Mouse (Mus musculus): ENCODE results near the gene Tcf12. TPM values are rescaled to one million over a fixed set of nuclear protein-coding genes. Genes with fewer than 3 reads are reported as not detected.

Tcf12 gene
- polyA plus RNA-seq, 1 experiment from 2014 or later, result 191 TPM

GRCm38 (mm10) chr9:71959259-71960025 is 152.2 kb downstream of the Tcf12 start:
- no peak overlapping the region for H3K9ac ChIP-seq (ENCODE audit: low read length)
- no peak overlapping the region for H3K27ac ChIP-seq (replicated peaks; ENCODE audit: low read depth, low read length)
- no peaks in the 10 kb centered on the region for H3K9me3 ChIP-seq (ENCODE audit: control insufficient read depth, low read length)
- H3K4me1 ChIP-seq (ENCODE audit: control insufficient read depth, insufficient read depth, low read length), result no peaks in the 10 kb centered on the region
- H3K36me3 ChIP-seq (ENCODE audit: control insufficient read depth, insufficient read depth, low read length), result no peaks in the 10 kb centered on the region; the same call in 1 of the 2 replicates
- 74% methylated on average over 11 of the region's 11 CpGs for WGBS
- no peak overlapping the region for H3K4me3 ChIP-seq (ENCODE audit: low read depth, low read length)
- ATAC-seq (ENCODE audit: insufficient number of reproducible peaks, low FRiP score, low TSS enrichment, low read depth) (no peak), DNase-seq (ENCODE audit: low spot score) (no peak)
- no peak overlapping the region for H3K4me2 ChIP-seq (ENCODE audit: low read depth, severe bottlenecking)
- H3K27me3 ChIP-seq (ENCODE audit: control insufficient read depth, insufficient read depth, low read length), result no peaks in the 10 kb centered on the region

- no peak for DNase-seq (ENCODE audit: low spot score)
These were observed 158.5 kb downstream of the Tcf12 start for GRCm38 (mm10) chr9:71953217-71953616.

GRCm38 (mm10) chr9:71952621-71953076 is 159.0 kb downstream of the Tcf12 start:
- no peaks in the 10 kb centered on the region; the same call in 1 of the 2 replicates for H3K36me3 ChIP-seq (ENCODE audit: control insufficient read depth, insufficient read depth, low read length)
- ATAC-seq (ENCODE audit: insufficient number of reproducible peaks, low FRiP score, low TSS enrichment, low read depth) (no peak), DNase-seq (ENCODE audit: low spot score) (no peak)
- H3K4me2 ChIP-seq (ENCODE audit: low read depth, severe bottlenecking), result no peak overlapping the region
- no peaks in the 10 kb centered on the region for H3K9me3 ChIP-seq (ENCODE audit: control insufficient read depth, low read length)
- no peaks in the 10 kb centered on the region for H3K27me3 ChIP-seq (ENCODE audit: control insufficient read depth, insufficient read depth, low read length)
- no peaks in the 10 kb centered on the region for H3K4me1 ChIP-seq (ENCODE audit: control insufficient read depth, insufficient read depth, low read length)
- WGBS, result 100% methylated on average over 1 of the region's 1 CpGs
- no peak overlapping the region for H3K4me3 ChIP-seq (ENCODE audit: low read depth, low read length)
- H3K27ac ChIP-seq (replicated peaks; ENCODE audit: low read depth, low read length), result no peak overlapping the region
- no peak overlapping the region for H3K9ac ChIP-seq (ENCODE audit: low read length)

More at GRCm38 (mm10) chr9:71953217-71953616, 158.5 kb downstream of the Tcf12 start:
- Histone ChIP-seq H3K4me3 (ENCODE audit: low read depth, low read length) (no peak overlapping the region), H3K9ac (ENCODE audit: low read length) (no peak overlapping the region), H3K27ac (replicated peaks; ENCODE audit: low read depth, low read length) (no peak overlapping the region), H3K4me2 (ENCODE audit: low read depth, severe bottlenecking) (no peak overlapping the region), H3K36me3 (ENCODE audit: control insufficient read depth, insufficient read depth, low read length) (no peaks in the 10 kb centered on the region; the same call in 1 of the 2 replicates), H3K9me3 (ENCODE audit: control insufficient read depth, low read length) (no peaks in the 10 kb centered on the region), H3K27me3 (ENCODE audit: control insufficient read depth, insufficient read depth, low read length) (no peaks in the 10 kb centered on the region), H3K4me1 (ENCODE audit: control insufficient read depth, insufficient read depth, low read length) (no peaks in the 10 kb centered on the region)
- 84% methylated on average over 2 of the region's 2 CpGs for WGBS
- no peak for ATAC-seq (ENCODE audit: insufficient number of reproducible peaks, low FRiP score, low TSS enrichment, low read depth)

GRCm38 (mm10) chr9:71951926-71952325 is 159.7 kb downstream of the Tcf12 start:
- H3K4me1 ChIP-seq (ENCODE audit: control insufficient read depth, insufficient read depth, low read length), result no peaks in the 10 kb centered on the region
- WGBS, result 79% methylated on average over 2 of the region's 2 CpGs
- ATAC-seq (ENCODE audit: insufficient number of reproducible peaks, low FRiP score, low TSS enrichment, low read depth) (no peak), DNase-seq (ENCODE audit: low spot score) (no peak)
- H3K9me3 ChIP-seq (ENCODE audit: control insufficient read depth, low read length), result no peaks in the 10 kb centered on the region
- no peaks in the 10 kb centered on the region; the same call in 1 of the 2 replicates for H3K36me3 ChIP-seq (ENCODE audit: control insufficient read depth, insufficient read depth, low read length)
- H3K27me3 ChIP-seq (ENCODE audit: control insufficient read depth, insufficient read depth, low read length), result no peaks in the 10 kb centered on the region
- H3K9ac ChIP-seq (ENCODE audit: low read length), result no peak overlapping the region
- H3K4me3 ChIP-seq (ENCODE audit: low read depth, low read length), result no peak overlapping the region
- no peak overlapping the region for H3K4me2 ChIP-seq (ENCODE audit: low read depth, severe bottlenecking)
- H3K27ac ChIP-seq (replicated peaks; ENCODE audit: low read depth, low read length), result no peak overlapping the region

GRCm38 (mm10) chr9:71951341-71951740 is 160.3 kb downstream of the Tcf12 start:
- Histone ChIP-seq H3K9me3 (ENCODE audit: control insufficient read depth, low read length) (no peaks in the 10 kb centered on the region), H3K27me3 (ENCODE audit: control insufficient read depth, insufficient read depth, low read length) (no peaks in the 10 kb centered on the region), H3K4me1 (ENCODE audit: control insufficient read depth, insufficient read depth, low read length) (no peaks in the 10 kb centered on the region), H3K9ac (ENCODE audit: low read length) (no peak overlapping the region), H3K4me3 (ENCODE audit: low read depth, low read length) (no peak overlapping the region), H3K4me2 (ENCODE audit: low read depth, severe bottlenecking) (no peak overlapping the region), H3K36me3 (ENCODE audit: control insufficient read depth, insufficient read depth, low read length) (no peaks in the 10 kb centered on the region; the same call in 1 of the 2 replicates), H3K27ac (replicated peaks; ENCODE audit: low read depth, low read length) (no peak overlapping the region)
- WGBS, result 85% methylated on average over 4 of the region's 4 CpGs
- ATAC-seq (ENCODE audit: insufficient number of reproducible peaks, low FRiP score, low TSS enrichment, low read depth) (no peak), DNase-seq (ENCODE audit: low spot score) (no peak)

- Histone ChIP-seq H3K27me3 (ENCODE audit: control insufficient read depth, insufficient read depth, low read length) (no peaks in the 10 kb centered on the region), H3K4me3 (ENCODE audit: low read depth, low read length) (no peak overlapping the region), H3K9ac (ENCODE audit: low read length) (no peak overlapping the region), H3K9me3 (ENCODE audit: control insufficient read depth, low read length) (no peaks in the 10 kb centered on the region), H3K36me3 (ENCODE audit: control insufficient read depth, insufficient read depth, low read length) (no peaks in the 10 kb centered on the region), H3K27ac (replicated peaks; ENCODE audit: low read depth, low read length) (no peak overlapping the region), H3K4me2 (ENCODE audit: low read depth, severe bottlenecking) (no peak overlapping the region), H3K4me1 (ENCODE audit: control insufficient read depth, insufficient read depth, low read length) (no peaks in the 10 kb centered on the region)
- ATAC-seq (ENCODE audit: insufficient number of reproducible peaks, low FRiP score, low TSS enrichment, low read depth), result no peak
- DNase-seq (ENCODE audit: low spot score), result no peak
- WGBS, result 89% methylated on average over 4 of the region's 4 CpGs
These were observed 166.9 kb downstream of the Tcf12 start for GRCm38 (mm10) chr9:71944801-71945200.

GRCm38 (mm10) chr9:71942424-71942823 is 169.2 kb downstream of the Tcf12 start:
- Histone ChIP-seq H3K27me3 (ENCODE audit: control insufficient read depth, insufficient read depth, low read length) (no peaks in the 10 kb centered on the region), H3K9me3 (ENCODE audit: control insufficient read depth, low read length) (no peaks in the 10 kb centered on the region), H3K36me3 (ENCODE audit: control insufficient read depth, insufficient read depth, low read length) (no peaks in the 10 kb centered on the region), H3K4me2 (ENCODE audit: low read depth, severe bottlenecking) (no peak overlapping the region), H3K9ac (ENCODE audit: low read length) (no peak overlapping the region), H3K27ac (replicated peaks; ENCODE audit: low read depth, low read length) (no peak overlapping the region), H3K4me1 (ENCODE audit: control insufficient read depth, insufficient read depth, low read length) (no peaks in the 10 kb centered on the region), H3K4me3 (ENCODE audit: low read depth, low read length) (no peak overlapping the region)
- DNase-seq (ENCODE audit: low spot score) (no peak), ATAC-seq (ENCODE audit: insufficient number of reproducible peaks, low FRiP score, low TSS enrichment, low read depth) (no peak)

- no peak overlapping the region for H3K4me3 ChIP-seq (ENCODE audit: low read depth, low read length)
- no peaks in the 10 kb centered on the region for H3K4me1 ChIP-seq (ENCODE audit: control insufficient read depth, insufficient read depth, low read length)
- no peak for ATAC-seq (ENCODE audit: insufficient number of reproducible peaks, low FRiP score, low TSS enrichment, low read depth)
- no peak overlapping the region for H3K4me2 ChIP-seq (ENCODE audit: low read depth, severe bottlenecking)
- no peaks in the 10 kb centered on the region for H3K9me3 ChIP-seq (ENCODE audit: control insufficient read depth, low read length)
- H3K27me3 ChIP-seq (ENCODE audit: control insufficient read depth, insufficient read depth, low read length), result no peaks in the 10 kb centered on the region
- H3K27ac ChIP-seq (replicated peaks; ENCODE audit: low read depth, low read length), result no peak overlapping the region
- H3K9ac ChIP-seq (ENCODE audit: low read length), result no peak overlapping the region
- DNase-seq (ENCODE audit: low spot score), result no peak
- H3K36me3 ChIP-seq (ENCODE audit: control insufficient read depth, insufficient read depth, low read length), result no peaks in the 10 kb centered on the region
These were observed 171.7 kb downstream of the Tcf12 start for GRCm38 (mm10) chr9:71940016-71940415.

All from limb, embryonic 11.5 days (tissue).